Mouse (Mus musculus) bone marrow macrophage, adult 2 months (primary cell): ENCODE results near the gene Arsg. TPM values are rescaled to one million over a fixed set of nuclear protein-coding genes. Genes with fewer than 3 reads are reported as not detected.

Experiments used
- H3K27ac ChIP-seq: 2 replicates; pipeline ENCODE4 v1.5.1; 2012; ENCODE audit warnings: low read depth, low read length; ENCODE audit not compliant: insufficient read depth
- H3K4me1 ChIP-seq: 2 replicates; pipeline ENCODE4 v1.6.1; 2012; ENCODE audit warnings: low read length; ENCODE audit not compliant: control insufficient read depth, insufficient read depth
- H3K4me3 ChIP-seq: 2 replicates; pipeline ENCODE4 v1.5.1; 2012; ENCODE audit warnings: mild to moderate bottlenecking, low read length, moderate library complexity; ENCODE audit not compliant: insufficient read depth
- CTCF ChIP-seq: IDR thresholded peaks from 2 replicates; pipeline ENCODE4 v1.5.1; 2012; ENCODE audit warnings: low read depth, mild to moderate bottlenecking, low read length, moderate library complexity
- POLR2A ChIP-seq: IDR thresholded peaks from 2 replicates; pipeline ENCODE4 v1.6.1; 2012; ENCODE audit warnings: mild to moderate bottlenecking, low read depth, low read length, borderline replicate concordance
- polyA plus RNA-seq: library from polyadenylated mRNA; stranded (reverse); fragments of >200 nt; gene quantifications from 2 replicates; pipeline ENCODE4 v1.2.4, GENCODE M21; 2012; ENCODE audit not compliant: missing spikeins, insufficient read depth, insufficient read length

The Arsg gene
- polyA plus RNA-seq, 1 experiment, result 3.7 TPM

DNA sequence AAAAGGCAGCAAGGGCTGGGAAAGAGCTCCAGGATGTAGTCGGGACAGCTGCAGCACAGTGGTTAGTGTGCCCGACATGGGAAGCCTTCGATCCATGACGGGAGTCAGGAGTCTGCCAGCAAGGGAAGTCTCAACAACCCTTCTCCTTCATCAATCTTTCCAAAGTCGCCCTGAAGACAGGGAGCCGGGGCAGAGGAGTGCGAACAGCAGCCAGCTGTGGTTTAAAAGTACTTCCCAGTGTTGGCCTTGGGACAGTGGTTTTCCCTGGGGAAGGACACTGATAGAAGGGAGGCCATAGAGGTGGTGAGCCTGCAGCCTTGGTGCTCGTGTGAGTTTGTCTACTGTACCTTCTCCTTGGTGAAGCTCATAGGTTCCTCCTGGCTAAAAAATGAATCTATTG, 6.2 kb upstream of the Arsg start:
- TF ChIP-seq POLR2A (no peak), CTCF (no peak)
- no peak overlapping the region for H3K27ac ChIP-seq
- H3K4me3 ChIP-seq, result no peak overlapping the region
- peaks cover 29% of the 10 kb centered on the region for H3K4me1 ChIP-seq

DNA sequence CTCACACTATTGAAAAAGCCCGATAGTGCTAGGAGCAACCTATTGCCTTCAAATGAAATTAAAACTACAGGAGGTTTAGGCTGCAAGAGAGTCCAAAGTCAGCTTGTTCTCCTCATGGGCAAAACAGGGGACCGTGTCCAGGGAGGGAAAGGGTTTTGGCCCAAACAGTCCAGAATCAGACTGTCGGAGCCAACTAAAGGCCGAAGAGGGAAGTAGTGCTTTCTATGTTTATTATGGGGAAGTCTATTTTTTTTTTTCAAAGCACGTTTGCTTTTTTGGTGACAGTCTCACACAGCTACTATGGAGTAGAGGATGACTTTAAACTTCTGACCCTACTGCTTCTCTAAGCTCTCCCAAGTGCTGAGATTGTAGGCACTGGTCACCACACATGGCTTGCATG, 5.0 kb upstream of the Arsg start:
- TF ChIP-seq POLR2A (no peak), CTCF (no peak)
- no peak overlapping the region for H3K4me3 ChIP-seq
- H3K4me1 ChIP-seq, result peaks cover 29% of the 10 kb centered on the region
- peak overlapping the region; percentile 51 for H3K27ac ChIP-seq

DNA sequence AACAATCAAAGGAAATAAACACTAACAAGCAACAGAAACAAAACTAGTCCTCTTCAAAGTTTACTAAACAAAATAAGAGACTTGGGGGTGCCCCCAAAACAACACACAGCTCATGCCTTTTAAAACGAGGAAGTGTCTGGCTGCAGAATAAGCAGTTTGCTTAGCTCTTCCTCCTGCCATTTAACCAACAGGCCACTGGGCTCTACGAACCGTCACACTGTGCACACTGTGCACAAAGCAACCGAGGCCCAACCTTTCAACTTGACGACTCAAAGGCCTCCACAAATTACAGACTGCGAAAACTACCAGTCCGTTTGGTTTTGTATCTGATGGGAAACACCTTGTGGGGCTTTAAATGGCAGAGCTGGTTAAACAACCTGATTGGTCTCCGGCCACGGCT, 3.0 kb upstream of the Arsg start:
- Histone ChIP-seq H3K27ac (peak overlapping the region; percentile 72), H3K4me1 (peaks cover 32% of the 10 kb centered on the region), H3K4me3 (peak overlapping the region; percentile 64)
- TF ChIP-seq CTCF, result no peak
- TF ChIP-seq POLR2A, result no peak

DNA sequence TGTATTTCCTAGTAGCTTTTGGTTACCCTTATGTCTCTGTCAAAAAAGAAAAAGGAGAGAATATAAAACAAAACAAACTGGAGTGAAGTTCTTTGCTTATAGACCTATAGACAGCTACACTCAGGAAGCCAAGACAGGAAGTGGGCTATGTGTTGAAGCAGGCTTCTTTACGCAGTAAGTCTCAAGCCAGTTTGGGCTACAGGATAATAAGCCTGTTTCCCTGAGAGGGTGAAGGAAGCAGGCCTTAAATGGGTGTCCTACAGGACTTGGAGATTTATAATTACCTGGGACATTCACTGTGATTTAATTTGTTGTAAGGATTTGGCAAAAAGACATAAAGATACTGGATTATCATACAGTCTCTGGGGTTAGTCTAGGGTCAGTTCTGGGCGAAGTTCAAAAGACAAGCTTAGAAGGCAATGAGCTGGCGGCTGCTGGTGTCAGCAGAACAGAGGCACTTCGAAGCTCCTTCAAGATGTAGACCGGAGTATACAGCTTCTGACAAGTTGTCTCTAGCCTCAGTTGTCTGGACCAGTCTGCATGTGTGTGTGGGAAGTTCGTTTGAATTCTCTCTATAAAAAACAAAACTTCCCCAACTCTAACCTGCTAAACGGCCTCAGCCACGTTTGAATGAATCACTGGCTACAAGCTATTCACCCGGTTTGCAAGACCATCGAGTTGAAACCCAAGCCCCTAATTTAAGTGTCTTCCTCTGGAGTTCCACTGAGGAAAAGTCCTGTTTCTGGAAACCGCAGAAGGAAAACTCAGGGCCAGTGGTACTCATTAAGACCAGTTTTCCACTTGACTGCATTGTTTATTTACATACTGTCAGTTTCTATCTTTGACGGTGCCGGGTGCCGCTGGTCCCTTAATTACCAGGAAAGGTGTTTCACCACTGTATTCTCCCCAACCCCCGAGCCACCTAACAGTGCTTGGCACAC, 2.0 kb upstream of the Arsg start:
- H3K4me3 ChIP-seq, result peak overlapping the region; percentile 64
- peaks cover 32% of the 10 kb centered on the region for H3K4me1 ChIP-seq
- TF ChIP-seq POLR2A (no peak), CTCF (no peak)
- H3K27ac ChIP-seq, result peak overlapping the region; percentile 72

GRCm38 (mm10) chr11:109472171-109472691, 943 bp upstream of the Arsg start:
- no peak for TF ChIP-seq CTCF
- TF ChIP-seq POLR2A, result no peak
- peak overlapping the region; percentile 64 for H3K4me3 ChIP-seq
- H3K27ac ChIP-seq, result peak overlapping the region; percentile 72
- H3K4me1 ChIP-seq, result peaks cover 32% of the 10 kb centered on the region

GRCm38 (mm10) chr11:109472821-109473170, 378 bp upstream of the Arsg start:
- peak overlapping the region; percentile 64 for H3K4me3 ChIP-seq
- no peak for TF ChIP-seq POLR2A
- no peak for TF ChIP-seq CTCF
- peak overlapping the region; percentile 72 for H3K27ac ChIP-seq
- H3K4me1 ChIP-seq, result peaks cover 32% of the 10 kb centered on the region

GRCm38 (mm10) chr11:109474086-109474742, 1.0 kb downstream of the Arsg start:
- Histone ChIP-seq H3K4me3 (peak overlapping the region; percentile 64), H3K4me1 (peaks cover 22% of the 10 kb centered on the region), H3K27ac (peak overlapping the region; percentile 99)
- TF ChIP-seq POLR2A (no peak), CTCF (peak; percentile 13; the same call in 1 of the 2 replicates)

- peaks cover 21% of the 10 kb centered on the region for H3K4me1 ChIP-seq
- H3K4me3 ChIP-seq, result no peak overlapping the region
- no peak overlapping the region for H3K27ac ChIP-seq
- TF ChIP-seq POLR2A (no peak), CTCF (no peak)
Observed at GRCm38 (mm10) chr11:109474836-109475235, 1.7 kb downstream of the Arsg start.

DNA sequence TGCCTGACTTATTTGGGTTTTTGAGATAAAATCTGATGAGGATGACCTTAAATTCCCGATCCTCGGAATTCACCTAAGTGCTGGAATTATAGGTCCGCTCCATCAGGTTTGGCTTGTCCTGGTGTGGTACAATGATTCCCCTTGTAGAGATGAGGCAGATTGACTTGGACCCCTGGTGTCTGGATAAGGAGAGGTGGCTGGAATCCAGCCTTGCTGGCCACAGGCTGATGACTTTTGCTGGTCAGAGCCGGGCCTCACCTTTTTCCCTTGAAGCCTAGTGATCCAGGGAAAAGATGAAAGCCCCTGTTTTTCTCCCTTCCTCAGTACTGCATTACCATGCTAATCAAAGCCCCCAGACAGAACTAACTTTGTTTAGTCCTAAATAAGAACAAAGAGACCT, 2.5 kb downstream of the Arsg start:
- Histone ChIP-seq H3K4me3 (no peak overlapping the region), H3K27ac (no peak overlapping the region), H3K4me1 (peaks cover 24% of the 10 kb centered on the region)
- TF ChIP-seq CTCF, result no peak
- TF ChIP-seq POLR2A, result no peak

DNA sequence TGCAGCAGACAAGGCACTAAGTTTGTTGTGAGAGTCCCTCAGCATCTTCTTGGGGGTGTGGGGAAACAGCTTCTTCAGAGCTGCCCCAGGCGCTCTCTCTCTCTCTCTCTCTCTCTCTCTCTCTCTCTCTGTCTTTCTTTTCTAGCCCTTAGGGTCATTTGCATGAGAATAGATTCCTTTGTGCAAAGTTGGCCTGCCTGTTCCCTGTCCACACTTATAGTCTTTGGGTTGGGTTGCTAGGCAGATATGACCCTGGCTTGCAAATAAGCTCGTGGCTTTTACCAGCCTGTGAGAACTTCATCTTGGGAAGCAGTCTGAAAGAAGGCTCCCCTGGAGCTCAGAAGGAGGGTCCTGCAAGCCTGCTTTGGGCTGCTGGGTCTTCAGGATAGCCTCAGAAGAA, 3.1 kb downstream of the Arsg start:
- peaks cover 29% of the 10 kb centered on the region for H3K4me1 ChIP-seq
- H3K4me3 ChIP-seq, result no peak overlapping the region
- H3K27ac ChIP-seq, result no peak overlapping the region
- TF ChIP-seq CTCF (no peak), POLR2A (no peak)
